Mouse (Mus musculus) lung, embryonic 15.5 days (tissue): ENCODE measurements around the gene Phldb2. TPM values are rescaled to one million over a fixed set of nuclear protein-coding genes. Genes with fewer than 3 reads are reported as not detected.
A peak's percentile ranks its signal among the peaks of the same experiment; 100 is the strongest.

Experiments used
- ATAC-seq: fragments of 200-750 bp; cut with Nextera tagmentation; 2 replicates; pipeline ENCODE4 v1.8.0; 2017; ENCODE audit warnings: moderate number of reproducible peaks, borderline replicate concordance; ENCODE audit not compliant: low FRiP score, low TSS enrichment; ENCODE audit errors: extremely low read depth
- H3K27ac ChIP-seq: fragments of 300-500 bp; sonication (generic); 2 replicates; pipeline ENCODE4 v1.5.1; 2015; ENCODE audit warnings: moderate library complexity, mild to moderate bottlenecking, inconsistent platforms
- H3K27me3 ChIP-seq: fragments of 300-500 bp; sonication (generic); 2 replicates; pipeline ENCODE4 v1.6.1; 2015; ENCODE audit warnings: inconsistent platforms
- H3K36me3 ChIP-seq: fragments of 300-500 bp; sonication (generic); 2 replicates; pipeline ENCODE4 v1.6.1; 2015; ENCODE audit warnings: inconsistent platforms
- H3K4me1 ChIP-seq: fragments of 300-500 bp; sonication (generic); 2 replicates; pipeline ENCODE4 v1.6.1; 2015; ENCODE audit warnings: inconsistent platforms
- H3K4me2 ChIP-seq: fragments of 300-500 bp; sonication (generic); 2 replicates; pipeline ENCODE4 v1.6.1; 2015; ENCODE audit warnings: inconsistent platforms, mild to moderate bottlenecking, moderate library complexity
- H3K4me3 ChIP-seq: fragments of 300-500 bp; sonication (generic); 2 replicates; pipeline ENCODE4 v1.5.1; 2015; ENCODE audit warnings: mild to moderate bottlenecking, inconsistent platforms
- H3K9ac ChIP-seq: fragments of 300-500 bp; sonication (generic); 2 replicates; pipeline ENCODE4 v1.6.1; 2015; ENCODE audit warnings: inconsistent platforms
- H3K9me3 ChIP-seq: fragments of 300-500 bp; sonication (generic); 2 replicates; pipeline ENCODE4 v1.6.1; 2016; ENCODE audit warnings: inconsistent platforms
- WGBS: fragments of 180-500 bp; shearing (Covaris S2); methylation state at CpG from one replicate; pipeline ENCODE4 v1.1.7; 2015; 5-methylcytosine and 5-hydroxymethylcytosine counted together
- polyA plus RNA-seq: library from polyadenylated mRNA; unstranded; fragments of >200 nt; fragmentation: Nextera tagmentation; extraction: Ambion mirVana; gene quantifications from 2 replicates; pipeline ENCODE4 v1.2.1, GENCODE M21; 2015

Gene Phldb2
- polyA plus RNA-seq, 1 experiment from 2014 or later = 58.9 TPM

DNA sequence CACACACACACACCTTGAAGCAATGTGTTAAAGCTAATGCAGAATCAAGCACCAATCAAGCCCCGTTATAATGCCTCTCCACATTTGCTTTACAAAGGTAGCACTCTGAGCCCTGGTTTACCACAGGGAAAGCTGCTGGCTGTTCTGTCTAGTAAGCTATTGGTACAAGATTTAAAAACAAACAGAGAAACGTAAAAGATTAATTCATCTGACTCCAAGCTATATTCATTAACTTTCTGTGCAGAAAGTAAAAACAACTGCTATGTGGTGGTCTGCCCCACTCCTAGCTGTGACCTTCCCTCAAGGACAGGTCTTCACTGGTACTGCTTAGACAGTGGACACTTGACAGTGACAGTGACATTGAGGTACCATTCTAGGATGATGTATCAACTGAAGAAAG lies 69.2 kb downstream of the Phldb2 start:
- H3K36me3 ChIP-seq = no peaks in the 10 kb centered on the region
- no peak overlapping the region for H3K9ac ChIP-seq
- H3K4me1 ChIP-seq = no peaks in the 10 kb centered on the region
- no peak overlapping the region for H3K4me3 ChIP-seq
- no peak for ATAC-seq
- WGBS = 62% methylated on average over 2 of the region's 2 CpGs
- no peaks in the 10 kb centered on the region for H3K9me3 ChIP-seq
- no peaks in the 10 kb centered on the region for H3K27me3 ChIP-seq
- no peak overlapping the region for H3K27ac ChIP-seq
- no peak overlapping the region for H3K4me2 ChIP-seq

DNA sequence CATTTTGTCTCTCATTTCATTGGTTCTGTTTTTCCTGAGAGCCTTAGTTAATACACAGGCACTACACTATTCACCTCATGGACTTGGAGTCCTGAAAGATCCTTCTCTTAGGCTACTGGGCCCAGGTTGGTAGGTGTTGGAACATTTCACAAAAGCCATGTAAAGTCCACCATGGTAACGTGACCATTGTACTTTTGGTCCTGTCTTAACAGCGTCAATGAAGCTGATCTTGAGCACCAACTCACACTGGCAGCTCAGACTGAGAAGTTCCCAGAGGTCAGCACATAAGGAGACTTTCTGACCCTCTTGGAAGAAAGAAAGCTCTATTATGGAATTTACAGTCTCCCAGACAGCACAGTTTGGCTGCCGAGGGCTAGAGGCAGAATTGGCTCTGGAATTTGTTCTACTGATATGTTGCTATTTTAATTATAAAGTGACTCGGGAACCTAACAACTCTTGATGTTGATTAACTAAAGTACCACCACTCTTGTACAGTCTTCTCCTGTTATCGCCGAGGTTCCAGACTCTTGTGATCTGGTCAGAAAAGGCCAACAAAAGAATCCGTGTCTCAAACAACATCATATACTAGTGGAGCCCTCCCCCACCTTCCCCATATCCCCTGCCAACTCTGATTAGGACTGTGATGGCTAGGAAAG lies 72.1 kb downstream of the Phldb2 start:
- WGBS = 61% methylated on average over 7 of the region's 7 CpGs
- Histone ChIP-seq H3K4me1 (peaks cover 9% of the 10 kb centered on the region), H3K27ac (no peak overlapping the region), H3K36me3 (no peaks in the 10 kb centered on the region), H3K4me3 (no peak overlapping the region), H3K9me3 (no peaks in the 10 kb centered on the region), H3K27me3 (no peaks in the 10 kb centered on the region), H3K4me2 (no peak overlapping the region), H3K9ac (no peak overlapping the region)
- ATAC-seq = no peak

GRCm38 (mm10) chr16:45880101-45880751 lies 73.2 kb downstream of the Phldb2 start:
- Histone ChIP-seq H3K27me3 (no peaks in the 10 kb centered on the region), H3K4me1 (peaks cover 11% of the 10 kb centered on the region), H3K4me3 (no peak overlapping the region), H3K9me3 (no peaks in the 10 kb centered on the region), H3K4me2 (no peak overlapping the region), H3K9ac (no peak overlapping the region), H3K36me3 (no peaks in the 10 kb centered on the region), H3K27ac (no peak overlapping the region)
- ATAC-seq = no peak
- WGBS = 84% methylated on average over 6 of the region's 6 CpGs

- WGBS = 67% methylated on average over 1 of the region's 1 CpGs
- H3K27ac ChIP-seq = 0 out of 2 replicates have a peak overlapping the region, but pooled peaks have one; percentile 44
- H3K4me2 ChIP-seq = no peak overlapping the region
- H3K4me3 ChIP-seq = no peak overlapping the region
- no peaks in the 10 kb centered on the region for H3K36me3 ChIP-seq
- H3K27me3 ChIP-seq = no peaks in the 10 kb centered on the region
- H3K4me1 ChIP-seq = peaks cover 15% of the 10 kb centered on the region
- ATAC-seq = no peak
- H3K9me3 ChIP-seq = no peaks in the 10 kb centered on the region
- no peak overlapping the region for H3K9ac ChIP-seq
Observed at GRCm38 (mm10) chr16:45877739-45878138, 75.7 kb downstream of the Phldb2 start.

- Histone ChIP-seq H3K27ac (peak overlapping the region; percentile 44; the same call in 1 of the 2 replicates), H3K36me3 (no peaks in the 10 kb centered on the region), H3K4me3 (no peak overlapping the region), H3K9ac (no peak overlapping the region), H3K4me1 (peaks cover 15% of the 10 kb centered on the region), H3K27me3 (no peaks in the 10 kb centered on the region), H3K4me2 (no peak overlapping the region), H3K9me3 (no peaks in the 10 kb centered on the region)
- ATAC-seq = peak; percentile 48; the same call in 1 of the 2 replicates
- 59% methylated on average over 5 of the region's 5 CpGs for WGBS
Observed at GRCm38 (mm10) chr16:45877171-45877570, 76.2 kb downstream of the Phldb2 start.

GRCm38 (mm10) chr16:45873397-45873796 lies 80.0 kb downstream of the Phldb2 start:
- ATAC-seq = peak; percentile 68; the same call in 1 of the 2 replicates

DNA sequence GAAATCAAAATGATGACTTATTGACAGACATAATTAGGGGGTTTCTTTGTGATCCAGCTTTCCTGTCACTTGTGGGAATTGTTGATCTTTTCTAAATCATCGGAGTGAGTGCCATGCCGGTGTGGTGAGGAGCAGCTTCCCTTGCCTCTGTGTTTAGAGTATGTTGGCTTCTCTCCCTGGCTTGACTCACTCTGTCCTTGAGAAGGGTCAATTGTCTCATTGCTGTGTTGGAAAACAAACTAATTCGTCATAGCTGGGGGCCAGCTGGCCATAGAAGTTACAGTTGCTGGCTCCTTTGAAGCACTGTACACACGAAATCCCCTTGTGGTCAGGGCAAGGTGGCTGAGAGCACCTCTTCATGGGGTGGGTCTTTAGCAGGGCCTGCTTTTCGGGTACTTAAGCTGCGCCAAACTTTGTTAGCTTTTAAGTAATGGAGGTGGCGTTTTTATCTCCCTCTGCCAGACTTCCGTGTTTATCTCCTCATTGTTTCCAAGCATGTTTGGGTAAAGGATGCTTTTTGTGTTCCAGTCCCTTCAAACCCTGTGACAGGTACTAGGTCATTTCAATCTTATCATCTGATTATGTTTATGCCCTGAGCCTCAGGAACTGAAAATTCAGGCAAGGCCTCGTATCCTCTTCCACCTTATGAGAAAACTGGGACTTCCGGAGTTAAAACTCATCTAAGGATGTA lies 82.0 kb downstream of the Phldb2 start:
- H3K4me3 ChIP-seq = no peak overlapping the region
- ATAC-seq = peak; percentile 71; the same call in 1 of the 2 replicates
- H3K9ac ChIP-seq = no peak overlapping the region
- no peaks in the 10 kb centered on the region for H3K27me3 ChIP-seq
- H3K4me1 ChIP-seq = peaks cover 23% of the 10 kb centered on the region
- no peak overlapping the region for H3K4me2 ChIP-seq
- H3K27ac ChIP-seq = peak overlapping the region; percentile 83
- no peaks in the 10 kb centered on the region for H3K36me3 ChIP-seq
- no peaks in the 10 kb centered on the region for H3K9me3 ChIP-seq
- 31% methylated on average over 10 of the region's 10 CpGs for WGBS

More at GRCm38 (mm10) chr16:45873397-45873796, 80.0 kb downstream of the Phldb2 start:
- H3K4me1 ChIP-seq = peaks cover 30% of the 10 kb centered on the region
- H3K4me2 ChIP-seq = no peak overlapping the region
- no peaks in the 10 kb centered on the region for H3K36me3 ChIP-seq
- peak overlapping the region; percentile 57 for H3K27ac ChIP-seq
- H3K27me3 ChIP-seq = no peaks in the 10 kb centered on the region
- WGBS = 54% methylated on average over 4 of the region's 4 CpGs
- H3K9me3 ChIP-seq = no peaks in the 10 kb centered on the region
- no peak overlapping the region for H3K9ac ChIP-seq
- no peak overlapping the region for H3K4me3 ChIP-seq

GRCm38 (mm10) chr16:45870651-45871050 lies 82.7 kb downstream of the Phldb2 start:
- peak; percentile 28; the same call in 1 of the 2 replicates for ATAC-seq

DNA sequence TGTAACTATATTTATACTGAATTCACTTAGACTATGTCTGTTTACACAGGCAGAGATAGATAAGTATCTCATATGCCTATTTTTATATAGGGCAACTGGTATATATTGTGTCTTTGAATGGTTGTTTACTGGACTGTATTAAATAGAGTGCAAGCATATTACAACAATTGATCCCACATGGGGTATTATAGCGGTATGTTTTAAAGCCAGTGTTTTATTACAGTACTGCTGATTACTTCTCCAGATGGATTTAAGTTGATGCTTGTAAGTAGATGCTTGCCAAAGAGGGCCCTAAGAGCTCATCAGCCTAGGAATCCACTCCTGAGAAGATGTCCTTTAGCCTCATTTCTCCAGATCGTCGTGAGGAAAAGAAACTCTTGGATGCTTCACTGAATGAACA lies 84.4 kb downstream of the Phldb2 start:
- no peak overlapping the region for H3K27ac ChIP-seq
- H3K4me1 ChIP-seq = peaks cover 20% of the 10 kb centered on the region
- 75% methylated on average over 3 of the region's 3 CpGs for WGBS
- H3K36me3 ChIP-seq = no peaks in the 10 kb centered on the region
- H3K9me3 ChIP-seq = no peaks in the 10 kb centered on the region
- no peak overlapping the region for H3K9ac ChIP-seq
- no peaks in the 10 kb centered on the region for H3K27me3 ChIP-seq
- H3K4me2 ChIP-seq = no peak overlapping the region
- no peak overlapping the region for H3K4me3 ChIP-seq
- ATAC-seq = no peak

More at GRCm38 (mm10) chr16:45870651-45871050, 82.7 kb downstream of the Phldb2 start:
- Histone ChIP-seq H3K27me3 (no peaks in the 10 kb centered on the region), H3K36me3 (no peaks in the 10 kb centered on the region), H3K4me3 (no peak overlapping the region), H3K4me1 (peaks cover 20% of the 10 kb centered on the region), H3K9ac (no peak overlapping the region), H3K9me3 (no peaks in the 10 kb centered on the region), H3K27ac (peak overlapping the region; percentile 83), H3K4me2 (no peak overlapping the region)
- 25% methylated on average over 2 of the region's 2 CpGs for WGBS

GRCm38 (mm10) chr16:45857277-45857863 lies 96.0 kb downstream of the Phldb2 start:
- no peaks in the 10 kb centered on the region for H3K9me3 ChIP-seq
- no peaks in the 10 kb centered on the region for H3K27me3 ChIP-seq
- 87% methylated on average over 5 of the region's 5 CpGs for WGBS
- no peak overlapping the region for H3K4me2 ChIP-seq
- no peak for ATAC-seq
- H3K4me1 ChIP-seq = no peaks in the 10 kb centered on the region; the same call in 1 of the 2 replicates
- H3K36me3 ChIP-seq = no peaks in the 10 kb centered on the region
- no peak overlapping the region for H3K27ac ChIP-seq
- no peak overlapping the region for H3K9ac ChIP-seq
- no peak overlapping the region for H3K4me3 ChIP-seq

- no peak for ATAC-seq
- Histone ChIP-seq H3K27ac (no peak overlapping the region), H3K27me3 (no peaks in the 10 kb centered on the region), H3K4me2 (no peak overlapping the region), H3K9me3 (no peaks in the 10 kb centered on the region), H3K9ac (no peak overlapping the region), H3K4me3 (no peak overlapping the region), H3K4me1 (no peaks in the 10 kb centered on the region; the same call in 1 of the 2 replicates), H3K36me3 (no peaks in the 10 kb centered on the region)
- 76% methylated on average over 10 of the region's 10 CpGs for WGBS
Observed at GRCm38 (mm10) chr16:45854499-45854898, 98.9 kb downstream of the Phldb2 start.
